Mouse (Mus musculus): ENCODE measurements around the gene Arhgdib. TPM values are rescaled to one million over a fixed set of nuclear protein-coding genes. Genes with fewer than 3 reads are reported as not detected.

The Arhgdib gene
- total RNA-seq, 2 experiments from 2014 or later, result 36.9 to 45.4 TPM

GRCm38 (mm10) chr6:136954715-136955114, 13.0 kb upstream of the Arhgdib start:
- intact Hi-C loops (cut with DNase I), result no loop called here
- DNase-seq, result no peak

- intact Hi-C loops (cut with DNase I), result no loop called here
- no peak for DNase-seq
Measured at GRCm38 (mm10) chr6:136954192-136954591, 12.5 kb upstream of the Arhgdib start.

- no peak for DNase-seq
- intact Hi-C loops (cut with DNase I), result no loop called here
Measured at GRCm38 (mm10) chr6:136952930-136953329, 11.2 kb upstream of the Arhgdib start.

- DNase-seq, result no peak
- intact Hi-C loops (cut with DNase I), result no loop called here
Measured at GRCm38 (mm10) chr6:136950171-136950570, 8.5 kb upstream of the Arhgdib start.

GRCm38 (mm10) chr6:136947716-136948115, 6.0 kb upstream of the Arhgdib start:
- intact Hi-C loops (cut with DNase I), result no loop called here
- DNase-seq, result no peak

- DNase-seq, result no peak
- intact Hi-C loops (cut with DNase I), result no loop called here
Measured at GRCm38 (mm10) chr6:136946943-136947342, 5.2 kb upstream of the Arhgdib start.

GRCm38 (mm10) chr6:136946241-136946640, 4.5 kb upstream of the Arhgdib start:
- intact Hi-C loops (cut with DNase I), result no loop called here
- DNase-seq, result no peak

- DNase-seq, result no peak
- intact Hi-C loops (cut with DNase I), result no loop called here
Measured at GRCm38 (mm10) chr6:136944511-136944910, 2.8 kb upstream of the Arhgdib start.

GRCm38 (mm10) chr6:136943392-136943791, 1.7 kb upstream of the Arhgdib start:
- intact Hi-C loops (cut with DNase I), result no loop called here
- no peak for DNase-seq

GRCm38 (mm10) chr6:136942280-136942679, 581 bp upstream of the Arhgdib start:
- intact Hi-C loops (cut with DNase I), result no loop called here
- no peak for DNase-seq

GRCm38 (mm10) chr6:136940188-136940960, 1.3 kb downstream of the Arhgdib start:
- DNase-seq, result no peak
- intact Hi-C loops (cut with DNase I), result no loop called here

- DNase-seq, result no peak
- intact Hi-C loops (cut with DNase I), result no loop called here
Measured at GRCm38 (mm10) chr6:136939326-136940187, 2.1 kb downstream of the Arhgdib start.

GRCm38 (mm10) chr6:136938331-136939126, 3.2 kb downstream of the Arhgdib start:
- intact Hi-C loops (cut with DNase I), result no loop called here
- DNase-seq, result peak; percentile 31 to 43

GRCm38 (mm10) chr6:136937117-136937516, 4.6 kb downstream of the Arhgdib start:
- no peak for DNase-seq
- intact Hi-C loops (cut with DNase I), result no loop called here

GRCm38 (mm10) chr6:136936361-136936760, 5.3 kb downstream of the Arhgdib start:
- intact Hi-C loops (cut with DNase I), result no loop called here
- no peak for DNase-seq

- no peak for DNase-seq
Measured at GRCm38 (mm10) chr6:136935233-136935632, 6.5 kb downstream of the Arhgdib start.

GRCm38 (mm10) chr6:136934068-136934467, 7.6 kb downstream of the Arhgdib start:
- DNase-seq, result no peak
- intact Hi-C loops (cut with DNase I), result no loop called here

More at GRCm38 (mm10) chr6:136935233-136935632, 6.5 kb downstream of the Arhgdib start:
- intact Hi-C loops (cut with DNase I), result no loop called here

- intact Hi-C loops (cut with DNase I), result no loop called here
- DNase-seq, result no peak
Measured at GRCm38 (mm10) chr6:136931246-136931645, 10.5 kb downstream of the Arhgdib start.

GRCm38 (mm10) chr6:136930677-136931076, 11.0 kb downstream of the Arhgdib start:
- no peak for DNase-seq
- intact Hi-C loops (cut with DNase I), result no loop called here

GRCm38 (mm10) chr6:136927626-136928025, 14.1 kb downstream of the Arhgdib start:
- DNase-seq, result no peak
- intact Hi-C loops (cut with DNase I), result no loop called here

GRCm38 (mm10) chr6:136925049-136925448, 16.6 kb downstream of the Arhgdib start:
- intact Hi-C loops (cut with DNase I), result no loop called here
- DNase-seq, result no peak

Data from heart, postnatal 14 days (tissue).